Mouse (Mus musculus) lung, postnatal 4 days (tissue): Measurements from ENCODE around the gene Samd7.
"Not testable (repeated sequence)": the region's sequence is repeated elsewhere in the genome, so short reads cannot be mapped to it uniquely, and the experiment has no call there.

Experiments used
- DNase-seq, 2 experiments: peaks; one replicate each; pipeline ENCODE4 v3.0.0; 2021

Gene Samd7

GRCm38 (mm10) chr3:30746006-30746405, at the start of gene Samd7:
Samd7 (plus strand) TSS chr3:30746293.
- DNase-seq: no peak

- DNase-seq: peak in 1 of 2 experiments; percentile 56
These were observed 49.7 kb upstream of the Samd7 start for GRCm38 (mm10) chr3:30696346-30696745.

GRCm38 (mm10) chr3:30697891-30698290, 48.2 kb upstream of the Samd7 start:
- no peak for DNase-seq

GRCm38 (mm10) chr3:30699711-30700505, 46.2 kb upstream of the Samd7 start, which contains the start of gene Lrrc31:
Lrrc31 (minus strand) TSS chr3:30699843.
- not testable (repeated sequence) for DNase-seq

- no peak for DNase-seq
These were observed 40.1 kb upstream of the Samd7 start for GRCm38 (mm10) chr3:30705977-30706376.

GRCm38 (mm10) chr3:30706614-30707276, 39.3 kb upstream of the Samd7 start:
- DNase-seq: no peak

- no peak for DNase-seq
These were observed 35.9 kb upstream of the Samd7 start for GRCm38 (mm10) chr3:30710191-30710590.

GRCm38 (mm10) chr3:30713334-30713733, 32.8 kb upstream of the Samd7 start:
- no peak for DNase-seq

- no peak for DNase-seq
These were observed 27.4 kb upstream of the Samd7 start for GRCm38 (mm10) chr3:30718649-30719048.

GRCm38 (mm10) chr3:30722036-30722435, 24.1 kb upstream of the Samd7 start:
- no peak for DNase-seq

GRCm38 (mm10) chr3:30722461-30722860, 23.6 kb upstream of the Samd7 start:
- no peak for DNase-seq

GRCm38 (mm10) chr3:30723179-30723578, 22.9 kb upstream of the Samd7 start:
- DNase-seq: peak; percentile 6 to 33

GRCm38 (mm10) chr3:30724105-30724824, 21.8 kb upstream of the Samd7 start:
- DNase-seq: no peak

- DNase-seq: no peak
These were observed 21.1 kb upstream of the Samd7 start for GRCm38 (mm10) chr3:30724848-30725465.

- DNase-seq: no peak
These were observed 20.6 kb upstream of the Samd7 start for GRCm38 (mm10) chr3:30725514-30725913.

GRCm38 (mm10) chr3:30727209-30727608, 18.9 kb upstream of the Samd7 start:
- DNase-seq: no peak

GRCm38 (mm10) chr3:30729046-30729445, 17.0 kb upstream of the Samd7 start:
- no peak for DNase-seq

- DNase-seq: no peak
These were observed 9.3 kb upstream of the Samd7 start for GRCm38 (mm10) chr3:30736809-30737208.

GRCm38 (mm10) chr3:30741306-30741705, 4.8 kb upstream of the Samd7 start:
- no peak for DNase-seq

- no peak for DNase-seq
These were observed 3.2 kb upstream of the Samd7 start for GRCm38 (mm10) chr3:30742891-30743290.

GRCm38 (mm10) chr3:30748316-30748715, 2.2 kb downstream of the Samd7 start:
- DNase-seq: no peak

- no peak for DNase-seq
These were observed 8.6 kb downstream of the Samd7 start for GRCm38 (mm10) chr3:30754696-30755095.

- no peak for DNase-seq
These were observed 18.8 kb downstream of the Samd7 start for GRCm38 (mm10) chr3:30764877-30765276.
